Mouse (Mus musculus): ENCODE data around the gene Csrnp2. TPM values are rescaled to one million over a fixed set of nuclear protein-coding genes. Genes with fewer than 3 reads are reported as not detected.

Gene Csrnp2
- total RNA-seq (2023) = 1 to 10 TPM; 1.1 to 1.3 TPM

DNA sequence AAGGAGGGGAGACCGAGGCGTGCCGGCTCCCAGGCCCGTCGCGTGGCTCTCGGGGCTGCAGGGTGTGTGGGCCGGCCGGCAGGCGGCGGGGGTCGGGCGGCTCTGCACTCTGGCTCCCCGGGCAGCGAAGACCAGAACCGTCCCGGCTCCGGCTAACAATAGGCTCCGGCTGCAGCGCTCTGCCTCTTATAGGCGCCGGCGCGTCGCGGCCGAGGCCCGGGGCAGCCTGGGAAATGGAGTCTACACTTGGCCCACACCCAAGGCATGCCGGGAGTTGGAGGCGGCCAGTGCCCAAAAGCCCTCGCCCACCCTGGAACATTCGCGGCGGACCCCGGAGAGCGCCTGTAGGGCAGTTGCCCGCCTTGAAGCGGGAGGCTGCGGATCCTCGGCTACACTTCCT is at the start of gene Csrnp2:
Csrnp2 (minus strand) TSS at position 387 of the 400 bp plus-strand sequence.

DNA sequence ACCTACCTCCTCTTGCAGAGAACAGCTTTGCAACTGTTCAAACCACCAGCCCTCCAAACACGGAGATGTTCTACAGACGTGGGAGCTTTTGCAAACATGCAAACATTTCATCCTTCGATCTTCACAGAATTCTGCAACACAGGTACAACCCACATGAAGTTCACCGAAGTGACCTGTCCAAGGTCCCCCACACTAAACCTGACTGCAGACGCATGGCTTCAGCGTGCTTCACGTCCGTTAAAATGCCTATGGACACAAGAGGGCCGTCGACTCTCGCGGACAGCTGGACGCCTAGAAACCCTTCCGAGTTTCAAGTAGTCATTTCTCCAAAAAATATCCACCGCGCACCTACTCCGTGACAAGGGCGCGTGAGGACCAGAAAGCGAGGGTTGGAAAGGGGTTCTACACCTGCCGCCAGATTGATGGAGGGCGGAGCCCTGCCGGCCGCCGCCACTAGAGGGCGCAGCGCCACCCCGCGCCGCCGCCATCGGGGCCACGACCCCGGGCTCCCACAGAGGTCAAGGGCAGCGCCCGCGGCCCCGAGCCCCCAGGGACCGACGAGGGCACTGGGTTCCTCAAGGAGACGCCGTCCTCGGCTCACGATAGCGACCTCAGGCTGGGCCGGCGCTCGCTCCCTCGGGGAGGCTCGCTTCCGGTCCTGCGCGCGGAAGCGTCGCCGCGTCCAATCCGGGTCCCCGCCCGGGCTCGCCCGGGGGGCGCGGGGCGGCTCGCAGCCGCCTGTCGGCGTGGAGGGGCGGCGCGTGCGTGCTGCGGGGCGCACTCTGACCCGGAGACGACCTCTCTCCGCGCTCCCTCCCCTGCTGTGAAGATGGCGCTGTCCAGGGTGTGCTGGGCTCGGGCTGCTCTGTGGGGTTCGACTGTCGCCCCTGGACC is 26.7 kb downstream of the Csrnp2 start, which contains the start of gene Letmd1:
Letmd1 (plus strand) TSS at position 729 of the 894 bp plus-strand sequence.

Other genes starting within 250 kb of the Csrnp2 start
- not detected for gene Tmprss12, start 214.7 kb downstream of the Csrnp2 start, total RNA-seq (2023)
- gene Mettl7a1, start 191.3 kb downstream of the Csrnp2 start, total RNA-seq (2023) = 10 to 100 TPM; 28.7 to 36.9 TPM
- gene Mettl7a3, start 160.6 kb downstream of the Csrnp2 start, total RNA-seq (2023) = under 1 TPM in 1 of 2 experiments, not detected in 1; 0.73 TPM
- gene Methig1, start 142.3 kb downstream of the Csrnp2 start, total RNA-seq (2023) = under 1 TPM in 1 of 2 experiments, not detected in 1; 0.72 TPM
- gene Mettl7a2, start 142.3 kb downstream of the Csrnp2 start, total RNA-seq (2023) = 1 to 10 TPM in 1 of 2 experiments, under 1 TPM in 1; 0.92 to 1.1 TPM
- not detected for gene Higd1c, start 130.9 kb downstream of the Csrnp2 start, total RNA-seq (2023)
- not detected for gene Gm5475, start 73.3 kb downstream of the Csrnp2 start, total RNA-seq (2023)
- gene Slc11a2, start 70.4 kb downstream of the Csrnp2 start, total RNA-seq (2023) = 10 to 100 TPM; 17.3 to 22.6 TPM
- 10 to 100 TPM; 10.4 to 10.6 TPM for gene Letmd1, start 26.5 kb downstream of the Csrnp2 start, total RNA-seq (2023)
- 1 to 10 TPM; 3.7 to 4.6 TPM for gene Tfcp2, start 56.5 kb upstream of the Csrnp2 start, total RNA-seq (2023)
- gene Pou6f1, start 104.5 kb upstream of the Csrnp2 start, total RNA-seq (2023) = 1 to 10 TPM; 1.3 to 1.6 TPM
- 100 to 1,000 TPM; 411 to 444 TPM for gene Dazap2, start 119.9 kb upstream of the Csrnp2 start, total RNA-seq (2023)
- 1 to 10 TPM; 2.5 to 3.4 TPM for gene Smagp, start 141.5 kb upstream of the Csrnp2 start, total RNA-seq (2023)
- 100 to 1,000 TPM; 235 to 265 TPM for gene Bin2, start 174.1 kb upstream of the Csrnp2 start, total RNA-seq (2023)
- gene Cela1, start 192.4 kb upstream of the Csrnp2 start, total RNA-seq (2023) = 1 to 10 TPM; 2.7 to 6.7 TPM
- gene Galnt6, start 233.9 kb upstream of the Csrnp2 start, total RNA-seq (2023) = 1 to 10 TPM; 6.1 to 6.5 TPM

Measured in neutrophil, adult 83 days (primary cell).